Mouse (Mus musculus): ENCODE results near the gene Nrip3.

DNA sequence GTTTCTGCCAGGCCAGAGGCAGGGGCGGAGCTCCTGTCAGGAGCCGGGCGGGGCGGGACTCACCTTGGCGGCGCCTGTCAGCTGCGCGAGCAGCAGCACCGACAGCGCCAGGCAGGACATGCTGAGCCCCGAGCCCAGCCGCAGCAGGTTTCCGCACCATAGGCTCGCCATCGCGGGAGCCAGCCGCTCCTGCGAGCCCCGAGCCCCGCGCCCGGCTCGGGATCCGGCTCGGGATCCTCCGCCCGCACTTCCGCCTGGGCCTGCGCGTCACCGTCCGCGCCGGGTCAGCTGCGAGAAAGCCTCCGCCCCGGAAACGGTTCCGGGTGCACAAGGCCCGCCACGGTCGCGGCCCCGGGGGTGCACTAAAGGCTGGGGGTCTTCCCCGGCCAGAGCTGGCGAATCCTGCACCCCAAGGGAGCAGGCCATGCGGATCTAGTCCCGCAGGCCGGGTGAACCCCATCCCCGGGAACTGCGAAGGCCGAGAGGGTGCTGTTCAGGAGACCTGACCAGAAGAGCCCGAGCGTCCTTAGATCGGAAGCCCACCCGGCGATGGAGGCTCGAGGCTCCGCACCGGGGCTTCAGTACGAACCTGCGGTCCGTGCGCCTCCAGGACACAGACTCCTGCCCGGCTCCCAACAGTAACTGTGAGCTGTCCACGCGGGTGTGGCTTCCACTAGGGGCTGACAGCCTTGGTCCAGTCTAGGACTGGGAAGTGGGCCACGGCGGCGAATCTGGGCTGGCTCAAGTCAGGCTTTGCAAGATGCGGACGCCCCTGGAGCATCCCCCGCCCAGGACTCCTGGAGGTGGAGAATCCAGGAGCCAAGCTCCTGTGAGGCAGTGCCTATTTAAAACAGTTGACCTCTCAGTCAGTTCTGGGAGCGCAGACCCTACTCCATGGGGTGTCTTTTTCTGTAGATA, 29.6 kb downstream of the Nrip3 start, which contains the start of gene Tmem9b:
- no peak for TF ChIP-seq CTCF (IDR thresholded peaks at IDR 0.05; ENCODE audit: borderline replicate concordance, insufficient read depth, low read length)
- peak; percentile 69 for TF ChIP-seq POLR2A (IDR thresholded peaks at IDR 0.05; ENCODE audit: low read depth, low read length)
